Mouse (Mus musculus): Measurements from ENCODE around the gene Sez6. TPM values are rescaled to one million over a fixed set of nuclear protein-coding genes. Genes with fewer than 3 reads are reported as not detected.

Sez6 gene
- polyA plus RNA-seq, 1 experiment from 2014 or later = 146 TPM

GRCm38 (mm10) chr11:77950125-77950685, 19.6 kb downstream of the Sez6 start:
- H3K4me1 ChIP-seq (ENCODE audit: control insufficient read depth, insufficient read depth, low read length) = peaks cover 10% of the 10 kb centered on the region; the same call in 1 of the 2 replicates
- no peaks in the 10 kb centered on the region for H3K9me3 ChIP-seq (replicated peaks; ENCODE audit: control insufficient read depth, low read length, poor library complexity, severe bottlenecking)
- H3K27me3 ChIP-seq (ENCODE audit: control insufficient read depth, insufficient read depth, low read depth, low read length) = no peaks in the 10 kb centered on the region
- no peak overlapping the region for H3K4me3 ChIP-seq (ENCODE audit: low read depth, low read length)
- WGBS = 28% methylated on average over 12 of the region's 12 CpGs
- no peak overlapping the region for H3K9ac ChIP-seq (ENCODE audit: low read depth, low read length)
- H3K4me2 ChIP-seq (ENCODE audit: low read length) = no peak overlapping the region
- H3K36me3 ChIP-seq (ENCODE audit: control insufficient read depth, insufficient read depth, low read length) = peaks cover 17% of the 10 kb centered on the region; the same call in 1 of the 2 replicates
- H3K27ac ChIP-seq (ENCODE audit: low read length) = no peak overlapping the region
- no peak for ATAC-seq

- ATAC-seq = no peak
- no peaks in the 10 kb centered on the region for H3K27me3 ChIP-seq (ENCODE audit: control insufficient read depth, insufficient read depth, low read depth, low read length)
- no peaks in the 10 kb centered on the region for H3K9me3 ChIP-seq (replicated peaks; ENCODE audit: control insufficient read depth, low read length, poor library complexity, severe bottlenecking)
- no peak overlapping the region for H3K9ac ChIP-seq (ENCODE audit: low read depth, low read length)
- WGBS = 71% methylated on average over 5 of the region's 5 CpGs
- H3K4me1 ChIP-seq (ENCODE audit: control insufficient read depth, insufficient read depth, low read length) = peaks cover 10% of the 10 kb centered on the region; the same call in 1 of the 2 replicates
- H3K36me3 ChIP-seq (ENCODE audit: control insufficient read depth, insufficient read depth, low read length) = peaks cover 19% of the 10 kb centered on the region; the same call in 1 of the 2 replicates
- no peak overlapping the region for H3K27ac ChIP-seq (ENCODE audit: low read length)
- no peak overlapping the region for H3K4me2 ChIP-seq (ENCODE audit: low read length)
- no peak overlapping the region for H3K4me3 ChIP-seq (ENCODE audit: low read depth, low read length)
Measured at GRCm38 (mm10) chr11:77950797-77951228, 20.2 kb downstream of the Sez6 start.

GRCm38 (mm10) chr11:77953671-77954070, 23.1 kb downstream of the Sez6 start:
- Histone ChIP-seq H3K27me3 (ENCODE audit: control insufficient read depth, insufficient read depth, low read depth, low read length) (no peaks in the 10 kb centered on the region), H3K4me2 (ENCODE audit: low read length) (no peak overlapping the region), H3K27ac (ENCODE audit: low read length) (no peak overlapping the region), H3K4me1 (ENCODE audit: control insufficient read depth, insufficient read depth, low read length) (no peaks in the 10 kb centered on the region; the same call in 1 of the 2 replicates), H3K9me3 (replicated peaks; ENCODE audit: control insufficient read depth, low read length, poor library complexity, severe bottlenecking) (no peaks in the 10 kb centered on the region), H3K9ac (ENCODE audit: low read depth, low read length) (no peak overlapping the region), H3K4me3 (ENCODE audit: low read depth, low read length) (no peak overlapping the region), H3K36me3 (ENCODE audit: control insufficient read depth, insufficient read depth, low read length) (peaks cover 19% of the 10 kb centered on the region; the same call in 1 of the 2 replicates)
- ATAC-seq = no peak
- WGBS = 57% methylated on average over 9 of the region's 9 CpGs

- Histone ChIP-seq H3K36me3 (ENCODE audit: control insufficient read depth, insufficient read depth, low read length) (peaks cover 19% of the 10 kb centered on the region; the same call in 1 of the 2 replicates), H3K9ac (ENCODE audit: low read depth, low read length) (no peak overlapping the region), H3K27me3 (ENCODE audit: control insufficient read depth, insufficient read depth, low read depth, low read length) (no peaks in the 10 kb centered on the region), H3K4me1 (ENCODE audit: control insufficient read depth, insufficient read depth, low read length) (peaks cover 9% of the 10 kb centered on the region), H3K4me3 (ENCODE audit: low read depth, low read length) (no peak overlapping the region), H3K27ac (ENCODE audit: low read length) (no peak overlapping the region), H3K4me2 (ENCODE audit: low read length) (no peak overlapping the region), H3K9me3 (replicated peaks; ENCODE audit: control insufficient read depth, low read length, poor library complexity, severe bottlenecking) (no peaks in the 10 kb centered on the region)
- WGBS = 60% methylated on average over 3 of the region's 3 CpGs
- ATAC-seq = no peak
Measured at GRCm38 (mm10) chr11:77956428-77956827, 25.8 kb downstream of the Sez6 start.

- ATAC-seq = no peak
- Histone ChIP-seq H3K27me3 (ENCODE audit: control insufficient read depth, insufficient read depth, low read depth, low read length) (no peaks in the 10 kb centered on the region), H3K27ac (ENCODE audit: low read length) (no peak overlapping the region), H3K4me2 (ENCODE audit: low read length) (no peak overlapping the region), H3K9me3 (replicated peaks; ENCODE audit: control insufficient read depth, low read length, poor library complexity, severe bottlenecking) (no peaks in the 10 kb centered on the region), H3K4me1 (ENCODE audit: control insufficient read depth, insufficient read depth, low read length) (peaks cover 9% of the 10 kb centered on the region), H3K9ac (ENCODE audit: low read depth, low read length) (no peak overlapping the region), H3K36me3 (ENCODE audit: control insufficient read depth, insufficient read depth, low read length) (peaks cover 16% of the 10 kb centered on the region; the same call in 1 of the 2 replicates), H3K4me3 (ENCODE audit: low read depth, low read length) (no peak overlapping the region)
- WGBS = 69% methylated on average over 2 of the region's 2 CpGs
Measured at GRCm38 (mm10) chr11:77958268-77958667, 27.7 kb downstream of the Sez6 start.

- no peaks in the 10 kb centered on the region for H3K9me3 ChIP-seq (replicated peaks; ENCODE audit: control insufficient read depth, low read length, poor library complexity, severe bottlenecking)
- H3K9ac ChIP-seq (ENCODE audit: low read depth, low read length) = 0 out of 2 replicates have a peak overlapping the region, but pooled peaks have one; percentile 16
- ATAC-seq = no peak
- no peaks in the 10 kb centered on the region for H3K27me3 ChIP-seq (ENCODE audit: control insufficient read depth, insufficient read depth, low read depth, low read length)
- H3K36me3 ChIP-seq (ENCODE audit: control insufficient read depth, insufficient read depth, low read length) = peaks cover 9% of the 10 kb centered on the region; the same call in 1 of the 2 replicates
- WGBS = 66% methylated on average over 9 of the region's 9 CpGs
- H3K27ac ChIP-seq (ENCODE audit: low read length) = no peak overlapping the region; the same call in 1 of the 2 replicates
- H3K4me3 ChIP-seq (ENCODE audit: low read depth, low read length) = no peak overlapping the region
- H3K4me2 ChIP-seq (ENCODE audit: low read length) = no peak overlapping the region
- peaks cover 9% of the 10 kb centered on the region for H3K4me1 ChIP-seq (ENCODE audit: control insufficient read depth, insufficient read depth, low read length)
Measured at GRCm38 (mm10) chr11:77958932-77959331, 28.3 kb downstream of the Sez6 start.

GRCm38 (mm10) chr11:77960199-77960598, 29.6 kb downstream of the Sez6 start:
- H3K4me2 ChIP-seq (ENCODE audit: low read length) = no peak overlapping the region
- no peaks in the 10 kb centered on the region for H3K9me3 ChIP-seq (replicated peaks; ENCODE audit: control insufficient read depth, low read length, poor library complexity, severe bottlenecking)
- H3K4me1 ChIP-seq (ENCODE audit: control insufficient read depth, insufficient read depth, low read length) = peaks cover 18% of the 10 kb centered on the region
- no peak overlapping the region for H3K9ac ChIP-seq (ENCODE audit: low read depth, low read length)
- 52% methylated on average over 9 of the region's 9 CpGs for WGBS
- H3K36me3 ChIP-seq (ENCODE audit: control insufficient read depth, insufficient read depth, low read length) = 0 out of 2 replicates have a peak, but pooled peaks cover 2% of the 10 kb centered on the region
- H3K27me3 ChIP-seq (ENCODE audit: control insufficient read depth, insufficient read depth, low read depth, low read length) = no peaks in the 10 kb centered on the region
- ATAC-seq = no peak
- no peak overlapping the region for H3K27ac ChIP-seq (ENCODE audit: low read length)
- no peak overlapping the region for H3K4me3 ChIP-seq (ENCODE audit: low read depth, low read length)

- no peak overlapping the region for H3K27ac ChIP-seq (ENCODE audit: low read length)
- H3K36me3 ChIP-seq (ENCODE audit: control insufficient read depth, insufficient read depth, low read length) = no peaks in the 10 kb centered on the region
- no peak for ATAC-seq
- WGBS = 62% methylated on average over 5 of the region's 5 CpGs
- no peaks in the 10 kb centered on the region for H3K27me3 ChIP-seq (ENCODE audit: control insufficient read depth, insufficient read depth, low read depth, low read length)
- H3K4me2 ChIP-seq (ENCODE audit: low read length) = no peak overlapping the region
- no peak overlapping the region for H3K9ac ChIP-seq (ENCODE audit: low read depth, low read length)
- no peak overlapping the region for H3K4me3 ChIP-seq (ENCODE audit: low read depth, low read length)
- peaks cover 25% of the 10 kb centered on the region for H3K4me1 ChIP-seq (ENCODE audit: control insufficient read depth, insufficient read depth, low read length)
- no peaks in the 10 kb centered on the region for H3K9me3 ChIP-seq (replicated peaks; ENCODE audit: control insufficient read depth, low read length, poor library complexity, severe bottlenecking)
Measured at GRCm38 (mm10) chr11:77960898-77961297, 30.3 kb downstream of the Sez6 start.

- no peak overlapping the region for H3K4me3 ChIP-seq (ENCODE audit: low read depth, low read length)
- no peak overlapping the region for H3K4me2 ChIP-seq (ENCODE audit: low read length)
- 90% methylated on average over 10 of the region's 10 CpGs for WGBS
- H3K9me3 ChIP-seq (replicated peaks; ENCODE audit: control insufficient read depth, low read length, poor library complexity, severe bottlenecking) = no peaks in the 10 kb centered on the region
- peaks cover 33% of the 10 kb centered on the region for H3K4me1 ChIP-seq (ENCODE audit: control insufficient read depth, insufficient read depth, low read length)
- ATAC-seq = no peak
- H3K36me3 ChIP-seq (ENCODE audit: control insufficient read depth, insufficient read depth, low read length) = no peaks in the 10 kb centered on the region
- H3K27me3 ChIP-seq (ENCODE audit: control insufficient read depth, insufficient read depth, low read depth, low read length) = no peaks in the 10 kb centered on the region
- H3K9ac ChIP-seq (ENCODE audit: low read depth, low read length) = no peak overlapping the region
- H3K27ac ChIP-seq (ENCODE audit: low read length) = no peak overlapping the region
Measured at GRCm38 (mm10) chr11:77962946-77963345, 32.3 kb downstream of the Sez6 start.
